Mouse (Mus musculus): Measurements from ENCODE around the gene Arl8a. TPM values are rescaled to one million over a fixed set of nuclear protein-coding genes. Genes with fewer than 3 reads are reported as not detected.

Arl8a gene
- polyA plus RNA-seq, 1 experiment from 2014 or later, result 213 TPM

GRCm38 (mm10) chr1:135159074-135159473 is 12.4 kb downstream of the Arl8a start:
- no peak overlapping the region for H3K9ac ChIP-seq (ENCODE audit: low read length)
- H3K36me3 ChIP-seq (ENCODE audit: control insufficient read depth, insufficient read depth, low read length), result peaks cover 21% of the 10 kb centered on the region
- DNase-seq (ENCODE audit: low spot score) (peak; percentile 74), ATAC-seq (peak; percentile 64)
- no peak overlapping the region for H3K4me3 ChIP-seq (ENCODE audit: low read depth, low read length)
- WGBS, result 43% methylated on average over 7 of the region's 7 CpGs
- H3K4me2 ChIP-seq (ENCODE audit: low read length), result no peak overlapping the region
- H3K27ac ChIP-seq (ENCODE audit: low read depth, low read length), result peak overlapping the region; percentile 62; the same call in 1 of the 2 replicates
- no peaks in the 10 kb centered on the region for H3K9me3 ChIP-seq (replicated peaks; ENCODE audit: control insufficient read depth, low read length)
- peaks cover 12% of the 10 kb centered on the region; the same call in 1 of the 2 replicates for H3K4me1 ChIP-seq (ENCODE audit: control insufficient read depth, insufficient read depth, low read length)
- H3K27me3 ChIP-seq (replicated peaks; ENCODE audit: control insufficient read depth, insufficient read depth, low read length), result no peaks in the 10 kb centered on the region

- H3K9ac ChIP-seq (ENCODE audit: low read length), result no peak overlapping the region
- H3K27ac ChIP-seq (ENCODE audit: low read depth, low read length), result 0 out of 2 replicates have a peak overlapping the region, but pooled peaks have one; percentile 4
- peaks cover 9% of the 10 kb centered on the region; the same call in 1 of the 2 replicates for H3K4me1 ChIP-seq (ENCODE audit: control insufficient read depth, insufficient read depth, low read length)
- H3K4me3 ChIP-seq (ENCODE audit: low read depth, low read length), result no peak overlapping the region
- DNase-seq (ENCODE audit: low spot score) (no peak), ATAC-seq (no peak)
- H3K9me3 ChIP-seq (replicated peaks; ENCODE audit: control insufficient read depth, low read length), result no peaks in the 10 kb centered on the region
- H3K4me2 ChIP-seq (ENCODE audit: low read length), result no peak overlapping the region
- peaks cover 21% of the 10 kb centered on the region for H3K36me3 ChIP-seq (ENCODE audit: control insufficient read depth, insufficient read depth, low read length)
- H3K27me3 ChIP-seq (replicated peaks; ENCODE audit: control insufficient read depth, insufficient read depth, low read length), result no peaks in the 10 kb centered on the region
- 79% methylated on average over 11 of the region's 11 CpGs for WGBS
Observed at GRCm38 (mm10) chr1:135159556-135160123, 13.0 kb downstream of the Arl8a start.

- ATAC-seq, result no peak
- H3K36me3 ChIP-seq (ENCODE audit: control insufficient read depth, insufficient read depth, low read length), result peaks cover 15% of the 10 kb centered on the region
- H3K9ac ChIP-seq (ENCODE audit: low read length), result no peak overlapping the region
- 92% methylated on average over 13 of the region's 13 CpGs for WGBS
- H3K4me1 ChIP-seq (ENCODE audit: control insufficient read depth, insufficient read depth, low read length), result peaks cover 8% of the 10 kb centered on the region; the same call in 1 of the 2 replicates
- H3K4me2 ChIP-seq (ENCODE audit: low read length), result no peak overlapping the region
- DNase-seq (ENCODE audit: low spot score), result no peak
- no peaks in the 10 kb centered on the region for H3K9me3 ChIP-seq (replicated peaks; ENCODE audit: control insufficient read depth, low read length)
- no peaks in the 10 kb centered on the region for H3K27me3 ChIP-seq (replicated peaks; ENCODE audit: control insufficient read depth, insufficient read depth, low read length)
- H3K4me3 ChIP-seq (ENCODE audit: low read depth, low read length), result no peak overlapping the region
- H3K27ac ChIP-seq (ENCODE audit: low read depth, low read length), result no peak overlapping the region
Observed at GRCm38 (mm10) chr1:135160411-135161050, 13.9 kb downstream of the Arl8a start.

GRCm38 (mm10) chr1:135162720-135163119 is 16.1 kb downstream of the Arl8a start:
- H3K36me3 ChIP-seq (ENCODE audit: control insufficient read depth, insufficient read depth, low read length), result no peaks in the 10 kb centered on the region
- H3K9ac ChIP-seq (ENCODE audit: low read length), result no peak overlapping the region
- H3K27me3 ChIP-seq (replicated peaks; ENCODE audit: control insufficient read depth, insufficient read depth, low read length), result no peaks in the 10 kb centered on the region
- no peak overlapping the region for H3K27ac ChIP-seq (ENCODE audit: low read depth, low read length)
- no peaks in the 10 kb centered on the region for H3K9me3 ChIP-seq (replicated peaks; ENCODE audit: control insufficient read depth, low read length)
- H3K4me3 ChIP-seq (ENCODE audit: low read depth, low read length), result no peak overlapping the region
- no peak for ATAC-seq
- no peak overlapping the region for H3K4me2 ChIP-seq (ENCODE audit: low read length)
- H3K4me1 ChIP-seq (ENCODE audit: control insufficient read depth, insufficient read depth, low read length), result peaks cover 8% of the 10 kb centered on the region; the same call in 1 of the 2 replicates
- WGBS, result 40% methylated on average over 6 of the region's 6 CpGs
- no peak for DNase-seq (ENCODE audit: low spot score)

- Histone ChIP-seq H3K36me3 (ENCODE audit: control insufficient read depth, insufficient read depth, low read length) (no peaks in the 10 kb centered on the region), H3K27ac (ENCODE audit: low read depth, low read length) (no peak within 1 kb of the TSS), H3K4me3 (ENCODE audit: low read depth, low read length) (no peak within 1 kb of the TSS), H3K4me1 (ENCODE audit: control insufficient read depth, insufficient read depth, low read length) (no peaks in the 10 kb centered on the region), H3K27me3 (replicated peaks; ENCODE audit: control insufficient read depth, insufficient read depth, low read length) (no peaks in the 10 kb centered on the region), H3K4me2 (ENCODE audit: low read length) (no peak within 1 kb of the TSS), H3K9ac (ENCODE audit: low read length) (no peak within 1 kb of the TSS), H3K9me3 (replicated peaks; ENCODE audit: control insufficient read depth, low read length) (no peaks in the 10 kb centered on the region)
- ATAC-seq (no peak), DNase-seq (ENCODE audit: low spot score) (no peak)
- WGBS, result 72% methylated on average over 11 of the region's 11 CpGs
Observed at GRCm38 (mm10) chr1:135167435-135167834, 20.8 kb downstream of the Arl8a start, which contains the start of gene Gpr37l1. Gene Gpr37l1, minus strand, starts transcription at chr1:135167681.

GRCm38 (mm10) chr1:135168453-135169200 is 22.0 kb downstream of the Arl8a start:
- no peak overlapping the region for H3K9ac ChIP-seq (ENCODE audit: low read length)
- no peak for DNase-seq (ENCODE audit: low spot score)
- H3K4me1 ChIP-seq (ENCODE audit: control insufficient read depth, insufficient read depth, low read length), result no peaks in the 10 kb centered on the region
- H3K27me3 ChIP-seq (replicated peaks; ENCODE audit: control insufficient read depth, insufficient read depth, low read length), result no peaks in the 10 kb centered on the region
- no peaks in the 10 kb centered on the region for H3K36me3 ChIP-seq (ENCODE audit: control insufficient read depth, insufficient read depth, low read length)
- no peak overlapping the region for H3K4me2 ChIP-seq (ENCODE audit: low read length)
- no peaks in the 10 kb centered on the region for H3K9me3 ChIP-seq (replicated peaks; ENCODE audit: control insufficient read depth, low read length)
- no peak for ATAC-seq
- no peak overlapping the region for H3K4me3 ChIP-seq (ENCODE audit: low read depth, low read length)
- no peak overlapping the region for H3K27ac ChIP-seq (ENCODE audit: low read depth, low read length)
- 90% methylated on average over 10 of the region's 10 CpGs for WGBS

GRCm38 (mm10) chr1:135169556-135170224 is 23.1 kb downstream of the Arl8a start:
- H3K4me3 ChIP-seq (ENCODE audit: low read depth, low read length), result no peak overlapping the region
- no peak overlapping the region for H3K4me2 ChIP-seq (ENCODE audit: low read length)
- no peak overlapping the region for H3K9ac ChIP-seq (ENCODE audit: low read length)
- DNase-seq (ENCODE audit: low spot score), result no peak
- H3K36me3 ChIP-seq (ENCODE audit: control insufficient read depth, insufficient read depth, low read length), result no peaks in the 10 kb centered on the region
- WGBS, result 65% methylated on average over 12 of the region's 12 CpGs
- ATAC-seq, result no peak
- H3K9me3 ChIP-seq (replicated peaks; ENCODE audit: control insufficient read depth, low read length), result no peaks in the 10 kb centered on the region
- no peaks in the 10 kb centered on the region for H3K4me1 ChIP-seq (ENCODE audit: control insufficient read depth, insufficient read depth, low read length)
- no peaks in the 10 kb centered on the region for H3K27me3 ChIP-seq (replicated peaks; ENCODE audit: control insufficient read depth, insufficient read depth, low read length)
- H3K27ac ChIP-seq (ENCODE audit: low read depth, low read length), result no peak overlapping the region

- ATAC-seq (no peak), DNase-seq (ENCODE audit: low spot score) (no peak)
- Histone ChIP-seq H3K27ac (ENCODE audit: low read depth, low read length) (no peak overlapping the region), H3K27me3 (replicated peaks; ENCODE audit: control insufficient read depth, insufficient read depth, low read length) (no peaks in the 10 kb centered on the region), H3K4me2 (ENCODE audit: low read length) (no peak overlapping the region), H3K36me3 (ENCODE audit: control insufficient read depth, insufficient read depth, low read length) (no peaks in the 10 kb centered on the region), H3K4me1 (ENCODE audit: control insufficient read depth, insufficient read depth, low read length) (no peaks in the 10 kb centered on the region), H3K9me3 (replicated peaks; ENCODE audit: control insufficient read depth, low read length) (no peaks in the 10 kb centered on the region), H3K4me3 (ENCODE audit: low read depth, low read length) (no peak overlapping the region), H3K9ac (ENCODE audit: low read length) (no peak overlapping the region)
- WGBS, result 73% methylated on average over 10 of the region's 10 CpGs
Observed at GRCm38 (mm10) chr1:135170299-135170698, 23.7 kb downstream of the Arl8a start.

Data from forebrain, embryonic 14.5 days (tissue).